Mouse (Mus musculus) testis, adult 2 months (tissue): ENCODE measurements around the gene Tex12. TPM values are rescaled to one million over a fixed set of nuclear protein-coding genes. Genes with fewer than 3 reads are reported as not detected.

Source experiments
- H3K27ac ChIP-seq: fragments of 200-500 bp; 2 replicates; pipeline ENCODE4 v1.5.1; 2012; ENCODE audit warnings: low read depth, low read length; ENCODE audit not compliant: control insufficient read depth, insufficient read depth
- H3K27me3 ChIP-seq: fragments of 200-500 bp; 2 replicates; pipeline ENCODE4 v1.6.1; 2012; ENCODE audit warnings: mild to moderate bottlenecking, low read length, moderate library complexity; ENCODE audit not compliant: control insufficient read depth, insufficient read depth
- H3K36me3 ChIP-seq: fragments of 200-500 bp; 2 replicates; pipeline ENCODE4 v1.6.1; 2012; ENCODE audit warnings: mild to moderate bottlenecking, low read length; ENCODE audit not compliant: control insufficient read depth, insufficient read depth
- H3K4me1 ChIP-seq: fragments of 200-500 bp; 2 replicates; pipeline ENCODE4 v1.6.1; 2012; ENCODE audit warnings: low read length; ENCODE audit not compliant: control insufficient read depth, insufficient read depth
- H3K4me3 ChIP-seq: fragments of 200-500 bp; 2 replicates; pipeline ENCODE4 v1.5.1; 2012; ENCODE audit warnings: low read depth, mild to moderate bottlenecking, low read length, moderate library complexity, mixed read lengths; ENCODE audit not compliant: control insufficient read depth
- CTCF ChIP-seq: fragments of 200-500 bp; IDR thresholded peaks from 2 replicates; pipeline ENCODE4 v1.5.1; 2012; ENCODE audit warnings: low read depth, mild to moderate bottlenecking, inconsistent platforms, low read length, moderate library complexity; ENCODE audit not compliant: control insufficient read depth, insufficient read depth, insufficient replicate concordance
- POLR2A ChIP-seq: fragments of 200-500 bp; IDR thresholded peaks from 2 replicates; pipeline ENCODE4 v1.6.1; 2012; ENCODE audit warnings: low read depth, mild to moderate bottlenecking, inconsistent platforms, low read length, moderate library complexity; ENCODE audit not compliant: control insufficient read depth
- polyA plus RNA-seq: library from polyadenylated mRNA; depleted of rRNA; stranded (reverse); fragments of >200 nt; gene quantifications from 2 replicates; pipeline ENCODE4 v1.2.3, GENCODE M21; 2012

The Tex12 gene
- polyA plus RNA-seq, 1 experiment: 6.2 TPM

DNA sequence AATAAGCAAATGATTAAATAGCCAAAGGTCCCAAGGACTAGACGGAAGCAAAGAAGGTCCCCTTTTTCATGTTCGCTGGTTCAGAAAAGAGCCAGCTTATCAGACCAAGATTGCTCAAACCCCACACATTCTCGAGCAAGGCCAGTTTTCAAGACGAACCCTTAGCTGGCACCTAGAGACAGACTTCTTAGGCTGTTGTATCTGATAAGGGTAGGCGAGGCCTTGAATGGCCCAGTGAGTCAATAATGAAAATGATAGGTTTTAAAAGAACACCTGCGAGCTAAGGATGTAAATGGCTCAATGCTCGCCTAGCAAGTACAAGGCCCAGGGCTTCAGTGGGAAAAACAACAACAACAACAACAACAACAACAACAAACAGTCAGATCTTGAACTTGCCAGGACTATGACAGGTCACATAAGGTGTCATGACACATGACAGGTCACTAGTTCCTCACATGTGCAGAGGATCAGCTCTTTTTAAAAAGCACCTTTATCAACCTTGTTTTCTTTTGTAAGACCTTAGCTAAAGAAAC is 24.5 kb downstream of the Tex12 start:
- TF ChIP-seq CTCF (no peak), POLR2A (no peak)
- H3K27me3 ChIP-seq: no peaks in the 10 kb centered on the region
- H3K27ac ChIP-seq: no peak overlapping the region
- peaks cover 3% of the 10 kb centered on the region; the same call in 1 of the 2 replicates for H3K4me1 ChIP-seq
- no peaks in the 10 kb centered on the region for H3K36me3 ChIP-seq
- H3K4me3 ChIP-seq: no peak overlapping the region

DNA sequence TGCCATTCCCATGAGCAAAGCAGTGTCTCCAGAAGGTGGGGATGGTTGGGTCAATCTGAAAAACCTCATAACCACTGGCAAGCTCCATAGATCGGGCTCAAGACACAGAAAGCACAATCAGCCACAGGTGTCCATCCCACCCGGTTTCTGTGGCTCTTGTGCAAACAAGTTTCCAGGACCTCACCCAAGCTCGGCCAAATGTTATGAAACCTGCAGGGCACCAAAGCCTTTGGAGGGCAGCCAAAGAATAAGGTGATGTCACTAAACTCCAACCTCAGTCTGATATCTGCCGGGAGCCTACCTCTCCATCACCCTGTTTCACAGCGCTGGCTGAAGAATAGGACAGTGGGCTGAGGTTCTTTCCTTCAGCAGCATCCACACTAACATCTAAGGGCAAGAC is 25.2 kb downstream of the Tex12 start:
- H3K4me1 ChIP-seq: peaks cover 3% of the 10 kb centered on the region; the same call in 1 of the 2 replicates
- TF ChIP-seq CTCF (no peak), POLR2A (no peak)
- H3K27ac ChIP-seq: no peak overlapping the region
- no peaks in the 10 kb centered on the region for H3K36me3 ChIP-seq
- H3K4me3 ChIP-seq: no peak overlapping the region
- H3K27me3 ChIP-seq: no peaks in the 10 kb centered on the region

DNA sequence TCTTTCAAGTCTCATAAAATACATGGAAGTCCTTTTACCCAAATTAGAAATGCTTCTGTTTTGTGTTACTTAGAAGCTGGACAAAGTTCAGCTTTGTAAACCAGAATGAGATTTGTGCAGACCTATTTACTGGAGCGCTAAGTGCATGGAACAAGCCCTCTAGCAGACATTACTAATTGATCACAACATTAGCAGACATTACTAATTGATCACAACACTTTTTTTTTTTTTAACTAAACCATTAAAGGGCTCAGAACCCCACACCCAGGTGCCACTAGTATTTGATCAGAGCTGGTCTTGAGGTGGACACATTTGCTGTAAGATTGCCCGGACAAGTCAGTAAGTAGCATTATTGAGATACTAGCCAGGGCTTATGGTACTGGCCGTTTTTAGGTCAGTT is 27.3 kb downstream of the Tex12 start:
- no peak overlapping the region for H3K4me3 ChIP-seq
- H3K36me3 ChIP-seq: no peaks in the 10 kb centered on the region
- TF ChIP-seq POLR2A (no peak), CTCF (no peak)
- no peak overlapping the region for H3K27ac ChIP-seq
- no peaks in the 10 kb centered on the region for H3K27me3 ChIP-seq
- peaks cover 3% of the 10 kb centered on the region; the same call in 1 of the 2 replicates for H3K4me1 ChIP-seq

DNA sequence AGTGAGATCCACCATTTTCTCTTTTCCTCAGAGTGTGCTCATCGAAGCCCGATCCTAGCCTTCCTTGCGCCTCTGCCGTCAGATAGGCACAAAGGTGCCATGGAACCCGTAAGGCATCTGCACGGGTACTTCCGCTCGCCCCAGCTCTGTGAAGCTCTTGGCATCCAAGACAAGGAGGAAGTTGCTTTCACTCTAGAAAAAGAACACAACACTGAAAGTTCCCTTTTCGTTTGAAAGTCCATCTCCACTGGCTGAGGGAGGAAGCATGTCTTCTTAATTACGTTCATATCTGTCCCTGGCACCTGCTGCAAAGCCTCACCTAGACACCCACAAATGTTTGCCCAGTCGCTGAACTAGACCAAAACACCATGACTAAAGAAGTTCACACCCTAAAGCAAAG is 27.8 kb downstream of the Tex12 start:
- H3K4me3 ChIP-seq: no peak overlapping the region
- H3K36me3 ChIP-seq: no peaks in the 10 kb centered on the region
- TF ChIP-seq POLR2A: no peak
- H3K27me3 ChIP-seq: no peaks in the 10 kb centered on the region
- H3K4me1 ChIP-seq: peaks cover 3% of the 10 kb centered on the region; the same call in 1 of the 2 replicates
- H3K27ac ChIP-seq: no peak overlapping the region

DNA sequence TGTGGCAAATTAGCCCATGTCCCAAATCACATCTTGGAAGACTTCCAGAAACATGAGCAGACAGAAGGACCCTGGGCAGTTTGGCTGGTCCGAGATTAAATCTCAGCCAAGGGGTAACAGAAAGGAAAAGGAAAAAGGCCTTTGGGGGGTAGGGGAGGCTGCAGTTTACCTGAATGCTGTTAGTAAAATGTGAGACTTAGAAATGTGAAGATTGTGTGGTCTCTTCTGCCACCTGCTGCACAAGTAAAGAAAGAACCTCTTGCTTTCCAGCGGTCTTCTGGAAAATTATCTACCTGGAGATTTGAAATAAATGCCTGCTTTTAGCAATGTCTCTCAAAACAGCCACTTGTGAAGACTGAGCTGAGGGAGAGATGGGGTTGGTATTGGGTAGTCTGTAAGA is 30.2 kb downstream of the Tex12 start:
- H3K27ac ChIP-seq: no peak overlapping the region
- TF ChIP-seq POLR2A: no peak
- TF ChIP-seq CTCF: no peak
- no peak overlapping the region for H3K4me3 ChIP-seq
- H3K4me1 ChIP-seq: peaks cover 6% of the 10 kb centered on the region
- no peaks in the 10 kb centered on the region for H3K27me3 ChIP-seq
- H3K36me3 ChIP-seq: no peaks in the 10 kb centered on the region

DNA sequence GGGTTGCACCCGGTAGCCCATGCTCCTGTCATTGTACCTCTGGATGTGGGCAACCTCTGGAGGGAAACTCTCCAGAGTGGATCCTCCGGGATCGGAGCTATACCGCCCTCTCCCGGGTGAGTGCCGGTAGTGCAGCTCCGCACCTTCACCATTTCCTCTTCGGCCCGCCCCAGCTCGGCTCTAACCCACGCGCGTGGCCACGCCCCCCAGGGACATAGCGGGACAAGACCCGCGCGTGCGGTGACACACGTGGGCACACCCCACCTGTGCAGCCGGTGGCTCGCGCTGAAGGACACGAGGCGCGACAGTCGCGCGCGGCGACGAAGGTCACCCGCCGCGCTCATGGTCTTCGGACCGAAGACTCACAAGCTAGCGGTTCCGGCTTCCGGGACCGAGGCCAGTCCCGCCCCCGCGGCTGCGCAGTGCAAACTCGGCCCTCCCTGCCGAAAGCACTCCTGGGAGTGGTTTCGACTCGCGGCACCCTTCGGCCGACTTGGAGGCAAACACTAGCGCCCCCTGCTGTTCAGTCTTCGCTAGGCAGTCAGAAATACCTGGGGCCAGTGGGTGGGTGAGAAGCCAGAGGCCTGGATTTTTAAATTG is 32.7 kb downstream of the Tex12 start, which contains the start of gene Pts:
Pts (minus strand) TSS at position 432 of the 600 bp plus-strand sequence.
- H3K27me3 ChIP-seq: no peaks in the 10 kb centered on the region
- H3K27ac ChIP-seq: peak within 1 kb of the TSS; percentile 94
- H3K36me3 ChIP-seq: no peaks in the 10 kb centered on the region
- peak within 1 kb of the TSS; percentile 97 for H3K4me3 ChIP-seq
- TF ChIP-seq CTCF (peak; percentile 93), POLR2A (peak; percentile 92)
- H3K4me1 ChIP-seq: peaks cover 6% of the 10 kb centered on the region

DNA sequence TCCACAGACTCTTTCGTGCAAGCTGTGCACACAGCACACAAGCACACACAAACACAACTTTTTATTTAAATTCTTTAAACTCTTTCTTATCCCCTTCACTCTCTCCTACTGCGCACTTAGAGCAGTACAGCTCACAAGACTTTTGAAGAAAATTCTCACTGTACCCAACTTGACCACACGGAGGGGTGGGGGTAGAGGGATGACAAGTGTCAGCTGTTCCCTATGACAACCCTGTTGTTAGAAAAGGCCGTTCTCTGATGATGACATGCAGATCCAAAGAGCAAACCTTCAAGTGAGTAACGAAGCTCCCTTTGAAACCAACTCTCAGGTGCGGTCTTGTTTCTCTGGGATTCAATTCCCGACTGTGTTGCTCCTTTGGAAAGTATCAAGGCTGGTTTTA is 33.3 kb downstream of the Tex12 start:
- H3K4me1 ChIP-seq: peaks cover 4% of the 10 kb centered on the region
- no peaks in the 10 kb centered on the region for H3K36me3 ChIP-seq
- no peak overlapping the region for H3K27ac ChIP-seq

More for the DNA sequence above, 33.3 kb downstream of the Tex12 start:
- TF ChIP-seq CTCF (no peak), POLR2A (no peak)
- Histone ChIP-seq H3K4me3 (peak overlapping the region; percentile 97), H3K27me3 (no peaks in the 10 kb centered on the region)
